Mouse (Mus musculus): ENCODE measurements around the gene Syk.
A peak's percentile ranks its signal among the peaks of the same experiment; 100 is the strongest.

Gene Syk

DNA sequence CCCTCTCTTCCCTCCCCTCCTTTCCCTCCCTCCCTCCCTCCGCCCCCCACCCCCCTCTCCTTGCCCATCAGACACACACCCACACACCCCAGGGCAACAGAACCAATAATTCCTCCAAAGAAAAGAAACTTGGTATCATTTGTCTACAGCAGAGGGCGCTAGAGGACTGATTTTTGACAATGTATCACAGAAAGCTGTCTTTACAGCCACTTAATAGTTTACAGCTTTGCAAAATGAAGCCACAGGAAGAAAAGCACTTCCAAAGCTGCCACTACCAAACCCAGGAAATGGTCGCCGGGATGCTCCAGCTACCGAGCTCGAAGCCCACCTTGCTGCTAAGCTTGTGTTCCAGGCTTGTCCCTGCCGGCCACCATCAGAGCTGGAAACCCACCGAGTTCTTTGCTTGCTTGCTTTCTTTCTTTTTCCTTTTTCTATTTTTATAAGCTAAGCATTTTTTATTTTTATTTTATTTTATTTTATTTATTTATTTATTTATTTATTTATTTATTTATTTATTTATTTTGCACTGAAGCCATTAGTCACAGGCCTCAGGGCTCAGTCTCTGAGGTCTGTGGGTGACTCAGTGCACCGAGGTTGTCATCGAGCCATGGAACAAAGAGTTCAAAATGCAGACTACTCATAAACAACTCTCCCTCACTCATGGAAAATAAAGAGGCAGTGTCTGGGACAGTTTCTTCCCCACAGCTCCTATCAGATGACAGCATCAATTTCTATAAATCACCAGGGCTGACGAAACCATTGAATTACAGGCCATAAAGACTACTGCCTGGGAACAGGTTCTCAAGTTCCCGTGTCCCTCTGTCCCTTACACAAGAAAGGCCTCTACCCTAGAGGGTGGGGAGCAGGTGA lies 68.6 kb downstream of the Syk start:
- peak; percentile 39 for DNase-seq (ENCODE audit: low read depth)

GRCm38 (mm10) chr13:52652253-52652628 lies 69.3 kb downstream of the Syk start:
- no peak for DNase-seq (ENCODE audit: low read depth)

DNA sequence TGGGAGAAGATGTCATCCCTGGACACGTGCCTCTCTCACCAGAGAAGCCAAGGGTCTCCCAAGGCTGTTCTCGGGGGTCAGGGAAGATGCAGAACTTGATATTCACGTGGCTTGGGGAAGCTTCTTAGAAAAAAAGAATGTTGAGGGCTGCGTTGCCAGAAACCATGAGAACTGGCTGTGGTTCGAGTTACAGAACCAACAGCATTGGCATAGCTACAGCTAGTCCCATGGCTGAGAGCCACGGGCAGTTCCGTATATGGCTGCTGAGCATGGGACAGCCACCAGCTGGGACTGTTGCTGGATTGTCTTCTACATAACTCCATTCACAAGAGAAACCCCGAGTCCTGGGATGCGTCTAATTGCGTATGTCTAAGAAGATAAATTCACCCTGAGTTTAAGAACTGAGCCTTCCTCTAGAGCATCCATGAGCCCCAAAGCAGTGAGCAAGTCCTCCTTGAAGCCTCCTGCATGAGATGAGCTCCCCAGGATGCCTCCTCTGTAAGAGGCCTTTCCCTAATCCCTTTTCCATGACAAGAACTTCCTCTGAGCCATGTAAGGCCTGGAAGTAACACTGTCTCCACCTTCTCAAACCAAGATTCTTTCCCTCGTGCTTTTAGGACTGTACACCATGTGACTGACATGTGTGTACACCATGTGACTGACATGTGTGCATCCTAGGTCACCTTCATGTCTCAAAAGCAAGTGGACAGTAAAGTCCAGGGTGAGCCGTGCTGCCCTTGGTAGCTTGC lies 71.3 kb downstream of the Syk start:
- no peak for DNase-seq (ENCODE audit: low read depth)

DNA sequence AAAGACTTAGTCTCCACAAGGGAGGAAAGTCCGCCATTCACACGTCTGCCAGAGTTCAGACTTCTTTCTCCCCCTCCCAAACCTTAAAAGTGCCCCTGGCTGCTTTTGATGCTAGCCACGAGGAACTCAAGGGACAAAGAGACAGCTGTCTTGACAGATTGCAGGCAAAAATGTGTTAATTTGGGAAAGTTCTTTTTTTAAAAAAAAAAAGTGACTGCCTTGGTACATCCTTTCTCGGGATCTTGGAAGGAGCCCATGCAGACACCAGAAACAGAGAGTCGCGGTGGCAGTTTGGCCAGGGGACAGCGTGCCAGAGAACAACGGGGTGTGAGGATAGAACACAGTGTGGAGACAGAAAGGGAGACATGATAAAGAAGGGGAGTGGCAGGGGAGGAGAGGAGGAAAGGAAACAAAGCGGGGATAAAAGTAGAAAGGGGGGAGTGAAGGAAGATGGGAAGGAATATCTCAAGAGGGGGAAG lies 71.9 kb downstream of the Syk start:
- no peak for DNase-seq (ENCODE audit: low read depth)

- DNase-seq (ENCODE audit: low read depth): no peak
Measured at GRCm38 (mm10) chr13:52657966-52658365, 75.0 kb downstream of the Syk start.

- DNase-seq (ENCODE audit: low read depth): peak; percentile 14
Measured at GRCm38 (mm10) chr13:52658477-52658876, 75.5 kb downstream of the Syk start.

GRCm38 (mm10) chr13:52659171-52659665 lies 76.2 kb downstream of the Syk start:
- DNase-seq (ENCODE audit: low read depth): no peak

- no peak for DNase-seq (ENCODE audit: low read depth)
Measured at GRCm38 (mm10) chr13:52669889-52670288, 86.9 kb downstream of the Syk start.

- no peak for DNase-seq (ENCODE audit: low read depth)
Measured at GRCm38 (mm10) chr13:52673272-52673671, 90.3 kb downstream of the Syk start.

DNA sequence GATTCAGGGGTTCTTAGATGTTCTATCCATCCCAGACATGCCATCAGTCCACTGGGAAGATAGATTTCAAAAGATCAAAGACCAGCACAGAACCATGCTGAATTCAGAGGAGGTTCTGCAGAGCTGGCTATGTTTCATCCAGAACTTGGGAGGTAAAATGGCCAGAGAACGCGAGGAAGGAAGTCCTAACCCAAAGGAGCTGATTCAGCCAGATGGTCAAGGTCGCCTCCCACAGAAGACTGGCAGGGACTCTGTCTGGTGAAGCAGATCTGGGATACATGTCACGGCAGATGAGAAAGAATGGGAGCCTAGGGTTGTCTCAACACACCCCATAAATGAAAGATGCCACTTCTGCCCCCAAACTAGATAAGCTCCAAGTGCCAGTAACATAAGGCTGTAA lies 90.9 kb downstream of the Syk start:
- DNase-seq (ENCODE audit: low read depth): no peak

DNA sequence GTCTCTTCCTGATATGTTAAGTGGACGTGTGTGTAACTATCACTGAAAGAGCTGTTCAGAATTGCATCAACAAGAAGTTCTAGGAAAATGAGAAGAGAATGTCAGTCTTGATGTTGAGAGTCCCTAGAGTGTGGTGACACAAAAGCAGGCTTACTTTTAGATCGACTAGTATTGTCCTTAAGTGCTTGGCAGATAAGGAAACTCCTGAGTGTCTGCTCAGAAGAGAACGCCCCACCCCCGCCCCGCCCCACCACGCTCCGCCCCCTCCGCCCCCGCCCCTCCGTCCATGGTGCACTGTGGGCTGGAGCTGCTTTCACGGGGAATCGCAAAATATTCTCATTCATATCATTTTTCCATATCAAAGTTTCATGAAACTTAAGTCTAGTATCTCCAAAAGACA lies 91.9 kb downstream of the Syk start:
- peak; percentile 10 for DNase-seq (ENCODE audit: low read depth)

- no peak for DNase-seq (ENCODE audit: low read depth)
Measured at GRCm38 (mm10) chr13:52675526-52676294, 92.7 kb downstream of the Syk start.

DNA sequence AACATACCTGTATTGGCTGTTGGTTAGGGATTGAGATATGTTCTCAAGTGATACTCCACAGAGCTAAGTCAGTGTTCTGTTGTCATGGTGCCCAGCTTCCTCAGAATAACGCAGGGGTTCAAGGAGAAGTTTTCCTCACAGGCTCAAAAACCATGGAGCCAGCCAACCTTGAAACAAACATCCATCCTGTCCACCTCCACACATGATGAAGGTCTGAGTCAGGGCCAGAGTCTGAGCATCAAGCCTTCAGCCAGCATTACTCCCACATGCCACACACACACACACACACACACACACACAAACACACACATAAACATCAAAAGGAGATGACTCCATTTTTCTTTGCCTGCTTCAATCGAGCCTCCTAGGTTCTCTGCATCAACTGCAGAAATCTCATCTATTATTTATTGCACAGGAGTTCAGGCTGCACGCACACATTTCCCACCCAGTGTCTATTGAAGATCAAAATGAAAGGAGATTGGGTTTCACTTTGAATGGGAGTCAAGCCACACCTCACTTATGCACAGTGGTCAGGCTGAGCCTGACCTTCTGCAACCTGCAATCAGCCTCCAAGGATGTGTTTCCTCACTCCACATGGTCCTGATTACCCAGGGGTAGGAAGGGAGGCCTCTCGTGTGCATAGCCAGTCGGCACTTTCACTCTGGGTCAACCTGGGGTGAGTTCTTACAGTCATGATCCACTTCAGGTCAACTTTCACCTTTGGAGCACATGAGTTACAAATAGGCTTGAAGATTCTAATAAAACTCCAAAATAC lies 93.9 kb downstream of the Syk start:
- DNase-seq (ENCODE audit: low read depth): no peak

DNA sequence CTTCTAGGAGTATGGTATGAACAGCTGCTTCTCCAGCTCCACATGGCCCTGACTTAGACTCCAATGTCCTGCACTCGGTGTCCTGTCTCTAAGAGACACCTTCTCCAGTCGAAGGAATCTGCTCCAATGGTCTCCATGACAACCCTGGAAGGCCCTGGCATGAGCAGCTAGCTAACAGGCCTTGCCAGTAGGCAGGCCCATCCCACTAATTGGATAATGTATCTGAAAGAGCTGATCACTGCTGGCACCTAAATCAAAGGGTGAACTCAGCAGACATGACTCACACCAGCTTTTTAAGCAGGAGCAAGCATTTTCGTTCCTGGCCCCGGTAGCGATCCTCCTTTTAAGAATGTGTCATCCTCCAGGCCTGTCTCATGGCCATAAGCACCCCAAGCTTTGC lies 96.9 kb downstream of the Syk start:
- no peak for DNase-seq (ENCODE audit: low read depth)

DNA sequence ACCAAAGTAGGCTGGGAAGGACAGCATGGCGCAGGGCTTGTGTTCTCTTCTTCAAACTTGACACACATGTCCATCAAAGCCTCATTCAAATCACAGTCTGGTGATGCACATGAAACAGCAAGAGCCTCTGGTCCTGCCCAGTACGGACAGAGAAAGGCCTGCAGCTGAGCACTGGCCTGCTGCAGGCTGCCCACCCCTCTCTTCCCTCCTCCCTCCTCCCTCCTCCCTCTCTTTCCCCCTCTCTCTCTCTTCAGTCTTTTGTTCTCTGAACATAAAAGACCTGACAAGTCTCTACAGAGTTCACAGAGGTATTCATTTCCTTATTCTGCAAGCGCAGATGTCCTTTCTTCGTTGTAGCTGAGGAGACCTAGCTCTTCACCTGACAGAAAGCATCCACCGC lies 99.1 kb downstream of the Syk start:
- no peak for DNase-seq (ENCODE audit: low read depth)

- no peak for DNase-seq (ENCODE audit: low read depth)
Measured at GRCm38 (mm10) chr13:52690425-52690824, 107.5 kb downstream of the Syk start.

DNA sequence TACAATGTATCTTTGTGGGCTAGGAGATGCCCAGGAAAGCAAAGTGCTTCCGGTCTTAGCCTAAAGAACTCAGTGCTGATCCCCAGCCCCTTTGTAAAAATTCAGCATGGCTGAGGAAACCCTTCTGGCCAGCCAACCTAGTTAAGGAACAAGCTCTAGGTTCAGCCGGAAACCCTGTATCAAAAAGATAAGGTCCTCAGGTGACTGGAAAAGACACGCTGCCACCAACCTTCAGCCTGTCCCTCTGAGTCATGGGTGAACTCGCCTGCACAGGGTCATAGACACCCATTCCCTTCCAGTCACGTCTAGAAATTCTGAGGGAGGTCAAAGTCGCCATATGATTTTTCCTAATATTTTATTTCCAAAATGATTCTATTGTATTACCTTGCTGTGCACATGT lies 109.3 kb downstream of the Syk start:
- DNase-seq (ENCODE audit: low read depth): no peak

- DNase-seq (ENCODE audit: low read depth): no peak
Measured at GRCm38 (mm10) chr13:52694857-52695256, 111.9 kb downstream of the Syk start.
